Mouse (Mus musculus): ENCODE data around the gene Nck1. TPM values are rescaled to one million over a fixed set of nuclear protein-coding genes. Genes with fewer than 3 reads are reported as not detected.

The Nck1 gene
- polyA plus RNA-seq, 1 experiment from 2014 or later: 62.0 TPM

DNA sequence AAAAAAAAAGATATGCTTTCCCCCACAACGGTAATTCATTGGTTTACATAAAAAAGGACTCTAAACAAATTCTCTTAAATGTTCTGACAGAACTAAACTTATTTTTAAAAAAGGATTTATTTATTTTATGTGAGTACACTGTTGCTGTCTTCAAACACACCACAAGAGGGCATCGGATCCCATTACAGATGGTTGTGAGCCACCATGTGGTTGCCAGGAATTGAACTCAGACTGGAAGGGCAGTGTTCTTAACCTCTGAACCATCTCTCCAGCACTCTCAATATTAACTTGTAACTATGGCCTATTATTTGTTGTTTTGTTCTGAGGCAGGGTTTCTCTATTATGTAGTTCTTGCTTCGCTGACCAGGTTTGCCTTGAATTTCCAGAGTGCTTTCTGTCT, 25.9 kb downstream of the Nck1 start:
- 95% methylated on average over 3 of the region's 3 CpGs for WGBS
- ATAC-seq: no peak

DNA sequence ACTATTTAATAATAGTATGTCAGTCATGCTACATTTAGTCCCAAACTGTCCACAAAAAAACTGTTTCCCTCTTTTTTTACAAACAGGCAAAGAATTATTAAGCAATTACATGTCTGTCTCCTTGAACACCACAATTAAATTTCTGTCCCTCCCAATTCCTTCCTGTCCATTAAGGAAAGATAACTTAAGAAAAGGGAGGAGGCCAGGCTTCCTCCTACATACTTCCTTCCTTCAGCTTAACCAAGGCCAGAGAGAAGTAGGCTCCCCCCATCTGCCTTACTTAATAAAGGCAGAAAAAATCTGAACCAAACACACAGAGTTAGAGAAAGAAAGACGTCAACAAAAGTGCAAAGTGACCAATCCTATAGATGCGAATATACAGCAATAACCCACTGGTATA, 38.4 kb downstream of the Nck1 start:
- H3K36me3 ChIP-seq (ENCODE audit: control insufficient read depth, insufficient read depth, low read length): no peaks in the 10 kb centered on the region
- H3K4me1 ChIP-seq (ENCODE audit: control insufficient read depth, insufficient read depth, low read length): peaks cover 2% of the 10 kb centered on the region; the same call in 1 of the 2 replicates
- no peak overlapping the region for H3K27ac ChIP-seq (ENCODE audit: low read length)
- no peaks in the 10 kb centered on the region for H3K9me3 ChIP-seq (replicated peaks; ENCODE audit: control insufficient read depth, low read length, poor library complexity, severe bottlenecking)
- WGBS: 90% methylated on average over 2 of the region's 2 CpGs
- H3K4me3 ChIP-seq (ENCODE audit: low read depth, low read length): no peak overlapping the region
- no peak overlapping the region for H3K4me2 ChIP-seq (ENCODE audit: low read length)
- no peaks in the 10 kb centered on the region for H3K27me3 ChIP-seq (ENCODE audit: control insufficient read depth, insufficient read depth, low read depth, low read length)
- no peak for ATAC-seq
- no peak overlapping the region for H3K9ac ChIP-seq (ENCODE audit: low read depth, low read length)

More for the DNA sequence above, 25.9 kb downstream of the Nck1 start:
- no peak overlapping the region for H3K4me3 ChIP-seq (ENCODE audit: low read depth, low read length)
- H3K27me3 ChIP-seq (ENCODE audit: control insufficient read depth, insufficient read depth, low read depth, low read length): no peaks in the 10 kb centered on the region
- H3K27ac ChIP-seq (ENCODE audit: low read length): no peak overlapping the region
- no peak overlapping the region for H3K9ac ChIP-seq (ENCODE audit: low read depth, low read length)
- H3K9me3 ChIP-seq (replicated peaks; ENCODE audit: control insufficient read depth, low read length, poor library complexity, severe bottlenecking): no peaks in the 10 kb centered on the region
- H3K4me2 ChIP-seq (ENCODE audit: low read length): no peak overlapping the region
- no peaks in the 10 kb centered on the region for H3K4me1 ChIP-seq (ENCODE audit: control insufficient read depth, insufficient read depth, low read length)
- H3K36me3 ChIP-seq (ENCODE audit: control insufficient read depth, insufficient read depth, low read length): no peaks in the 10 kb centered on the region

DNA sequence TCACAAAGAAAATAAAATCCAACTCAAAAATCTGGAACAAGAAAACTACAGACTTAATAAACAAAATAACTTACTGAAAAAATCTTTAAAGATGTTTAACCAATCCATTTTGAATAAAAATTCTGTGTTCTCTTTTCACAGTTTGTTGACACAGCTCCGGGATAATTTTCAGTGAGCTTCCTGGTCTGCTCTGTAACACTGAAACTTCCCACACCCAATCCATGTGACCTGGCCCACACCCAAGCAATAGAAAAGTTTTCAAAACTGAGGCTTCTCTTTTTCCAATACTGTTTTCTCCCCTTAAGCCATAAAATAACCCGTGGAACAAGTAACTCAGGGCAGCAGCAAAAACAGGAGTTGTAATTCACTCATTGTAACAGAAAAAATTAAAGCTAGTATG, 39.3 kb downstream of the Nck1 start:
- no peak for ATAC-seq
- no peak overlapping the region for H3K4me3 ChIP-seq (ENCODE audit: low read depth, low read length)
- H3K4me2 ChIP-seq (ENCODE audit: low read length): no peak overlapping the region
- no peak overlapping the region for H3K27ac ChIP-seq (ENCODE audit: low read length)
- H3K4me1 ChIP-seq (ENCODE audit: control insufficient read depth, insufficient read depth, low read length): peaks cover 1% of the 10 kb centered on the region; the same call in 1 of the 2 replicates
- no peaks in the 10 kb centered on the region for H3K27me3 ChIP-seq (ENCODE audit: control insufficient read depth, insufficient read depth, low read depth, low read length)
- no peak overlapping the region for H3K9ac ChIP-seq (ENCODE audit: low read depth, low read length)
- WGBS: 76% methylated on average over 2 of the region's 2 CpGs
- H3K9me3 ChIP-seq (replicated peaks; ENCODE audit: control insufficient read depth, low read length, poor library complexity, severe bottlenecking): no peaks in the 10 kb centered on the region
- H3K36me3 ChIP-seq (ENCODE audit: control insufficient read depth, insufficient read depth, low read length): no peaks in the 10 kb centered on the region

DNA sequence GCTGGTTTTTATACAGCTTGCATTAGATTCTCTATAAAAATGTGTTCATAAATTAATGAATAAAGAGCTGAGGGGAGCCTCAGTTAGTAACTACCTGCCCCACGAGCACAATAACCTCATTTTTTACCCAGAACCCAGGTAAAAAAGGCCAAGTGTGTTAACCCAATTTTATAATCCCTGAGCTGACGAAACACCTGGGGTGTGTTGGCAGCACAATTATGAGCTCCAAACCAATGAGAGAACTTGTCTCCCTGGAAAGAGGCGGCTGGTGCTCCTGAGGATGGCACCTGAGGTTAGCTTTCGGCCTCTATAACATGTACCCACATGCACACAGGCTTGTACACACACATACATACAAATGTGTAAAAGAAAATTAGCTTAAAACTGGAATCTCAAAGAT, 40.4 kb downstream of the Nck1 start:
- no peaks in the 10 kb centered on the region for H3K9me3 ChIP-seq (replicated peaks; ENCODE audit: control insufficient read depth, low read length, poor library complexity, severe bottlenecking)
- ATAC-seq: no peak
- H3K4me2 ChIP-seq (ENCODE audit: low read length): no peak overlapping the region
- H3K9ac ChIP-seq (ENCODE audit: low read depth, low read length): no peak overlapping the region
- no peaks in the 10 kb centered on the region for H3K27me3 ChIP-seq (ENCODE audit: control insufficient read depth, insufficient read depth, low read depth, low read length)
- no peaks in the 10 kb centered on the region for H3K4me1 ChIP-seq (ENCODE audit: control insufficient read depth, insufficient read depth, low read length)
- H3K36me3 ChIP-seq (ENCODE audit: control insufficient read depth, insufficient read depth, low read length): no peaks in the 10 kb centered on the region
- no peak overlapping the region for H3K27ac ChIP-seq (ENCODE audit: low read length)
- H3K4me3 ChIP-seq (ENCODE audit: low read depth, low read length): no peak overlapping the region
- 95% methylated on average over 4 of the region's 4 CpGs for WGBS

DNA sequence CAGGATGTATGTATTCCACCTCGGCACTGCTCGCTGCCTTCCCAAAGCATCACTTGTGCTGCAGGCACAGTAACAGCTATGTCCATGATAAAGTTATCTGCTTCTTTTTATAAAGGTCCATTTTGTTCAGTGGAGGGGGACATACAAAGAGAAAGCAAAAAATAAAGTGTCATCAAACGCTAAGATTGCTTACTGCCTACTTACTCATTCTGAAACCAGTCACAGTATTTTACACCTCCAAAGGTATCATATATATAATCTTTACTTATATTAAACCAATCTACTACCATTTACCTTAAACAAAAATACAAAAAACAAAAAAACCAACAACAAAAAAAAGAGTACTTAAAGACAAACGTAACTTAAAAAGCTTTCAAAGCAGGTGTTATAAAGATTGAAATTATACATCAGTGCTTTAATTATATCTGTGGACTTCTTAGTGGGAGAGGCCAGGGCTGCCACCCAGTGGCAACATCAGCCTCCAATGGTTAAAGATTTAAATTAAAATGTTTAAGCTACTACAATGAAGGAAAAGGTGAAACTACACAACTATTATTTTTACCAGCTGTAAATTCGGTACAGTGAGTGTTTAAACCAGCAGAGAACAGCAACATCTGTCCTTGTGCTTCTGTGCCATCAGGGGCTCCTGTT, 52.2 kb downstream of the Nck1 start:
- WGBS: 94% methylated on average over 5 of the region's 5 CpGs

DNA sequence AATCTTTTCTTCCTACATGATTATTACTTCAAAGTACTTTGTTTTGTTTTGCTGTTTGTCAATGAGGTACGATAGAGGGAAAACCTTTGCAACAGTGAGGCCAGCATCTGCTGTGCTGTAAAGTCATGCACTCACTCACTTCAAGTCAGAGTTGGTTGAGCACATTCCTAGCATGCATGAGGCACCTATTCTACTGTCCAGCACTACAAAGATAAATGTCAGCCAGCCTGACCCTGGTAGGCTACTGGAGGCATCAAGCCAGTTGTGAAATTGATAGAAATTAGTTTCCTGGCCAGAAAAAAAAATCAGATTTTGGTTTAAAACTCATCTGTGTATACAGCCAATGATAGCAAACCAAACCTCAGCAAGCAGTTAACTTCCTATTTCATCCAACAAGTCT, 54.5 kb downstream of the Nck1 start:
- WGBS: 95% methylated on average over 1 of the region's 1 CpGs
- Histone ChIP-seq H3K36me3 (ENCODE audit: control insufficient read depth, insufficient read depth, low read length) (no peaks in the 10 kb centered on the region), H3K4me2 (ENCODE audit: low read length) (no peak overlapping the region), H3K9ac (ENCODE audit: low read depth, low read length) (no peak overlapping the region), H3K27me3 (ENCODE audit: control insufficient read depth, insufficient read depth, low read depth, low read length) (no peaks in the 10 kb centered on the region), H3K9me3 (replicated peaks; ENCODE audit: control insufficient read depth, low read length, poor library complexity, severe bottlenecking) (no peaks in the 10 kb centered on the region), H3K4me1 (ENCODE audit: control insufficient read depth, insufficient read depth, low read length) (no peaks in the 10 kb centered on the region), H3K27ac (ENCODE audit: low read length) (no peak overlapping the region), H3K4me3 (ENCODE audit: low read depth, low read length) (no peak overlapping the region)
- ATAC-seq: no peak

More for the DNA sequence above, 52.2 kb downstream of the Nck1 start:
- H3K9ac ChIP-seq (ENCODE audit: low read depth, low read length): no peak overlapping the region
- H3K27me3 ChIP-seq (ENCODE audit: control insufficient read depth, insufficient read depth, low read depth, low read length): no peaks in the 10 kb centered on the region
- H3K4me3 ChIP-seq (ENCODE audit: low read depth, low read length): no peak overlapping the region
- no peak for ATAC-seq
- H3K4me2 ChIP-seq (ENCODE audit: low read length): no peak overlapping the region
- H3K36me3 ChIP-seq (ENCODE audit: control insufficient read depth, insufficient read depth, low read length): no peaks in the 10 kb centered on the region
- H3K27ac ChIP-seq (ENCODE audit: low read length): no peak overlapping the region
- no peaks in the 10 kb centered on the region for H3K4me1 ChIP-seq (ENCODE audit: control insufficient read depth, insufficient read depth, low read length)
- H3K9me3 ChIP-seq (replicated peaks; ENCODE audit: control insufficient read depth, low read length, poor library complexity, severe bottlenecking): no peaks in the 10 kb centered on the region

DNA sequence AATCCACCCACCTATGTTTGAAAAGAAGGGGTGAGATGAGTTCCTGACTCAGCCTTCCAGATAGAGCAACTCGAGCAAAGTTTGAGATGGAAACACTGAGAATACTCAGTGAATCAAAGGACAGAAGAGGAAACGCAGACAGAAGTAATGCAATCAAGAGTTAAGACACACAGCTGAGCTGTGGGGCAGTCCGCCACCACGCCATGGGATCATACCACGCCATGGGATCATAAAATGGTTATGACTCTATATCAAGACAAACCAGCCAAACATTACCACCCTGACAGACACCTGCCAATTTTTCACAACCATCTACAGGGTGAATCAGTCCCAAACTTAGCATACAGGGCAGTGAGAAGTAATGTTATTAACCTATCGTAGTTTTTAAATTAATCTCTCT, 57.0 kb downstream of the Nck1 start:
- 98% methylated on average over 6 of the region's 6 CpGs for WGBS
- no peaks in the 10 kb centered on the region for H3K4me1 ChIP-seq (ENCODE audit: control insufficient read depth, insufficient read depth, low read length)
- H3K27me3 ChIP-seq (ENCODE audit: control insufficient read depth, insufficient read depth, low read depth, low read length): no peaks in the 10 kb centered on the region
- no peak overlapping the region for H3K4me2 ChIP-seq (ENCODE audit: low read length)
- H3K27ac ChIP-seq (ENCODE audit: low read length): no peak overlapping the region
- no peaks in the 10 kb centered on the region for H3K9me3 ChIP-seq (replicated peaks; ENCODE audit: control insufficient read depth, low read length, poor library complexity, severe bottlenecking)
- no peaks in the 10 kb centered on the region for H3K36me3 ChIP-seq (ENCODE audit: control insufficient read depth, insufficient read depth, low read length)
- ATAC-seq: no peak
- H3K9ac ChIP-seq (ENCODE audit: low read depth, low read length): no peak overlapping the region
- no peak overlapping the region for H3K4me3 ChIP-seq (ENCODE audit: low read depth, low read length)

DNA sequence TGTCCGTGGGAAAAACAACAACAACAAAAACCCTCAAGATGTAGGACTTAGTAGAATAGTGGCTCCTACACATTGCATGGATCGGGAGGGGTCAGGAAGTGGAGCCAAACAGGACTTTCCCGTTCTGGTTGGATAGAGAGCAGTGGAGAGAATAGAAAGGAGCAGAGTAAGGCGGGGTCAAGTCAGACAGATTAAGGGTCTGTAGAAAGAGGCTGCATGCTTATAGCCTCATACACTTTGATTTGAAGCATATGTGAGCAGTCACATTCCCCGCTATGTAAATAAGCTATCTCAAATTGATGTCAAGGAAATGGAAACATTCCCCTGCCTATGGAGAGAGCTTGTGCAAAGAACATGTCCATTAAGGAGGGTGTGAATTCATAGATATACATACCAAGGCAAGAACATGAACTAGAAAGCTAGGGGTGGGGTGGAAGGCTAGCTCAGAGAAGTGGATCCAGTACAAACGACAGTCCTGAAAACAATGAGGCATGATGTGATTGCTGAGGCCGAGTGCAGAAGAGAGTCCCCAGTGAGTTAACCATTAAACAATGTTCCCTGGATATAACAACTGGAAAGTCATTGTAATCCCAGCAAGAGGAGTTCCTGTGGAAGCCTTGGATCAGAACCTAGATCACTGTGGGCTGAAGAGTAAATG, 57.7 kb downstream of the Nck1 start:
- H3K27me3 ChIP-seq (ENCODE audit: control insufficient read depth, insufficient read depth, low read depth, low read length): no peaks in the 10 kb centered on the region
- H3K9me3 ChIP-seq (replicated peaks; ENCODE audit: control insufficient read depth, low read length, poor library complexity, severe bottlenecking): no peaks in the 10 kb centered on the region
- no peak overlapping the region for H3K4me2 ChIP-seq (ENCODE audit: low read length)
- H3K4me3 ChIP-seq (ENCODE audit: low read depth, low read length): no peak overlapping the region
- no peaks in the 10 kb centered on the region for H3K36me3 ChIP-seq (ENCODE audit: control insufficient read depth, insufficient read depth, low read length)
- no peak overlapping the region for H3K27ac ChIP-seq (ENCODE audit: low read length)
- 78% methylated on average over 7 of the region's 7 CpGs for WGBS
- ATAC-seq: no peak
- no peak overlapping the region for H3K9ac ChIP-seq (ENCODE audit: low read depth, low read length)
- no peaks in the 10 kb centered on the region for H3K4me1 ChIP-seq (ENCODE audit: control insufficient read depth, insufficient read depth, low read length)

DNA sequence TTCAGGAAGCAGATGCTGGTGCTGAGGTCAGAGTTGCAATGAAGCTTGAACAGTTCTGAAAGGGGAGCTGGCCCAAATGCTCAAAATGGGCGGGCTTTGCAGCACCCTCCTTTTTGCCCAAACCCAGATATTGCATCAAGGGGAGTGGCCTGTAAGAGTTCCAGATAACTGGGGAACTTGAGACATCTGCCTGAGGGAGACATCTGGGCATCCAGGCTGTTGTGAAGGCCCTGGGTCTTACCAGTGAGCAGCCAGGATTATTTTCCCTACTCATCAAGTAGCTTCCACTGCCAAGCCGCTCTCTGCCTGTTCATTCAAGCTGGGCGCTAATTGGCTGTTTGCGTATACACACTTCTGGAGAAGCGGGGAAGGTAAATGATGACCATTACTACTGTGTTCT, 59.5 kb downstream of the Nck1 start, which contains the start of gene Il20rb:
Gene Il20rb (minus strand): TSS at position 358 of the 400 bp plus-strand sequence.
- Histone ChIP-seq H3K36me3 (ENCODE audit: control insufficient read depth, insufficient read depth, low read length) (no peaks in the 10 kb centered on the region), H3K4me2 (ENCODE audit: low read length) (no peak within 1 kb of the TSS), H3K27ac (ENCODE audit: low read length) (no peak within 1 kb of the TSS), H3K9me3 (replicated peaks; ENCODE audit: control insufficient read depth, low read length, poor library complexity, severe bottlenecking) (no peaks in the 10 kb centered on the region), H3K4me1 (ENCODE audit: control insufficient read depth, insufficient read depth, low read length) (no peaks in the 10 kb centered on the region; the same call in 1 of the 2 replicates), H3K9ac (ENCODE audit: low read depth, low read length) (no peak within 1 kb of the TSS), H3K4me3 (ENCODE audit: low read depth, low read length) (no peak within 1 kb of the TSS), H3K27me3 (ENCODE audit: control insufficient read depth, insufficient read depth, low read depth, low read length) (no peaks in the 10 kb centered on the region)
- WGBS: 85% methylated on average over 5 of the region's 5 CpGs
- ATAC-seq: no peak
